Mouse (Mus musculus): Measurements from ENCODE around the gene Fnip2.
A peak's percentile ranks its signal among the peaks of the same experiment; 100 is the strongest.
"Not testable (repeated sequence)": the region's sequence is repeated elsewhere in the genome, so short reads cannot be mapped to it uniquely, and the experiment has no call there.

Gene Fnip2

GRCm38 (mm10) chr3:79475980-79476379 lies 91.6 kb downstream of the Fnip2 start:
- no peak for DNase-seq (ENCODE audit: low spot score)

GRCm38 (mm10) chr3:79474911-79475310 lies 92.7 kb downstream of the Fnip2 start:
- DNase-seq (ENCODE audit: low spot score): peak; percentile 49

DNA sequence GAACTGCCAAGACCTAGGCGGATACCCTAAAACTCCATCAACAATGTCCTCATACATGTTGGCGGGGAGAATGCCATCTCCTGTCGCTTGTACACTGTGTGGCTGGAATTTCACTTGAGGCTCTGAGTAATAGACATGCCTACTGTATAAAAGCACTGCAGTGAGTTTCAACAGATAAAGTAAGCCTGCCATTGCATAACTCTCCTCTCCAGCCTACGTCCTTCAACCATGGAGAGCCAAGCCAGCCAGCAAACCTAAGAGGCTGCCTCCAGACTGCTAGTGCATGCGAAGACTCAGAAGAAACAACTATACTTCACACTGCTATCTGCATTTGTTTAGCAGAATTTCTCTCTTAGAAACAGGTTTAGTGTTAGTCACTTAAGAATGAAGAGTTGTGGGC lies 95.2 kb downstream of the Fnip2 start:
- DNase-seq (ENCODE audit: low spot score): no peak

- no peak for DNase-seq (ENCODE audit: low spot score)
These were observed 98.2 kb downstream of the Fnip2 start for GRCm38 (mm10) chr3:79469440-79469839.

DNA sequence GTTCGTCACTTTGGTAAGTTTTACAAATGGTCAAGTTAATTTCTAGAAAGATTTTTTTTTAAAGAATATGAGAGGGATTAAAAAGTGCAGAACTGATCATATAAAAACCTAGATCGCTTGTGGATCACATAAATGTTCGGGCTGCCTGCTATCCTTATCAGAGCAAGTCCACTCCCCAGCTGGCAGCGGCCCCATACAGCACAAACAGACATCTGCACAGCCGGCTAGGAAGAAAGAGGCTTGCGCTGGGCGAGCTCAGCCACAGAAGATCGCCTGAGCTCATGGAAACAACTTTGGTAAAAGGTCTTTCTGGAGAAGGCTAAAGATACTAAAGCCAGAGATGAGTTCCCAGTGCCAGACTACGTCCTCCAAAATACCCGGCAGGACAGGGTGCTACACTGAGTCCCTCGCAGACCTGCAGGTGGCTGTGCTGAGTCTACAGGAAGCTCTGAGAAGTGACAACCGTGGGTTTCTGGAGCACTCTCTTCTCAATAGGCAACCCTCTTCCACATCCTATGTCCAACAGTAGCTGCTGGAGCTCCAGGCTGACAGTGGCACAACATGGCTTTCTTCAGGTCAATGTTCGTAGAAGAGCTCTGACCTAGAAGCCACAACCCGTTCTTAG lies 108.8 kb downstream of the Fnip2 start:
- DNase-seq (ENCODE audit: low spot score): no peak

DNA sequence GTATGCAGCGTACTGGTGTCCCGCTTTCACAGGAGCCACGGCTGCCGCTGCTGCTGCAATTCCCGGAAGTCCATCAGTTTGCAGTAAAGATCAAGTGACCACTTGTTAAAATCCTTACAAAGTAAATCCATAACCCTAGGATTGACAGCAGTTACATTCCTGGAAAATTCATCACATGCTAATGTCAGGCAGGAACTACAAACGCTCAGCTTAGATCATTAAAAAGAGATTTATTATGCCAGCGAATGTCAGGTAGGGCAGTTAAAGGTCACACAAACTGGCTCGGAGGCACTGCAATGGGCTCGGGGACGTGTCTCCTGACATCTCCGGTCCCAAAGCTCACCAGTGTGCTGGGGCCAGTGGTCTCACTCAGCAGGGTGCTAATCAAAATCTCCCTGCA lies 111.8 kb downstream of the Fnip2 start:
- DNase-seq (ENCODE audit: low spot score): no peak

GRCm38 (mm10) chr3:79452696-79453263 lies 114.8 kb downstream of the Fnip2 start:
- DNase-seq (ENCODE audit: low spot score): no peak

GRCm38 (mm10) chr3:79449361-79449760 lies 118.2 kb downstream of the Fnip2 start:
- DNase-seq (ENCODE audit: low spot score): no peak

- no peak for DNase-seq (ENCODE audit: low spot score)
These were observed 119.2 kb downstream of the Fnip2 start for GRCm38 (mm10) chr3:79448421-79448820.

GRCm38 (mm10) chr3:79446648-79447047 lies 120.9 kb downstream of the Fnip2 start:
- DNase-seq (ENCODE audit: low spot score): not testable (repeated sequence)

GRCm38 (mm10) chr3:79446124-79446523 lies 121.5 kb downstream of the Fnip2 start:
- no peak for DNase-seq (ENCODE audit: low spot score)

DNA sequence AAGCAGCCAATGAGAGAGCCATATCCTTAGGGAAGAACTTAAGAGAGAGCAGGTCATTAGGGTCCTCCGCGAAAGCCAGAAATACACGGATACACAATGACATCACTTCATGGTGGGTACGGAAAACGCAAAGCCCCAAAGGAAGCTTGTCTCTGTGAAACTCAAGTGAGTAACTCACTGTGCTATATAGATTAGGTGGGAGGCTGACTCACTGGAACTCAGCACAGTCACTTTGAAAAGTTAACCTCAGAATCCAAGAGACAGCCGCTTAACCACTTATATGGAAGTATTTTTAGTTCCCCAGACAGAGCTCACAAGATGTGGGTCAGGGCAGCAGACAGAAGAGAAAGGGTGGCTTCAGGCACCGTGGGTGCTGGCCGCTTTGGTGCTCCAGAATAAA lies 122.6 kb downstream of the Fnip2 start:
- DNase-seq (ENCODE audit: low spot score): no peak

- no peak for DNase-seq (ENCODE audit: low spot score)
These were observed 123.7 kb downstream of the Fnip2 start for GRCm38 (mm10) chr3:79443850-79444249.

GRCm38 (mm10) chr3:79440976-79441491 lies 126.6 kb downstream of the Fnip2 start:
- DNase-seq (ENCODE audit: low spot score): no peak

DNA sequence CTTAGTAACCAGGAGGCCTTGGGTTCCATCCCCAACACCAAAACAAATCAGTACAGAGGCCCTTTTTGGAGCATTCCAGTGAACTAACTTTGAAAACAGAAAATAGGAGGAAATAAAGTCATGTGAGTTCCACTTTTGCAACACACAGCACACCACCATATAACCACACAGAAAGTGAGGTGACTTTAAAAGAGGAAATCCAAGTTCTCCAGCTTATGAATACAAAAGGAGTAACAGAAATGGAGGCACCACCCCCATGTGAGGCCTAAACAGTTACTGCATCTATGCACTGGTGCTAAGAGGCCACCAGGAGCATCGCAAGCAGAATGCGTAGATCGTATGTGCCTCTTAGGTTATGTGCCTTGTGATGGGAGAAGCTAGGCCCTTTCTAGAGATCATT lies 129.3 kb downstream of the Fnip2 start:
- no peak for DNase-seq (ENCODE audit: low spot score)

GRCm38 (mm10) chr3:79436186-79436585 lies 131.4 kb downstream of the Fnip2 start:
- peak; percentile 79 for DNase-seq (ENCODE audit: low spot score)

DNA sequence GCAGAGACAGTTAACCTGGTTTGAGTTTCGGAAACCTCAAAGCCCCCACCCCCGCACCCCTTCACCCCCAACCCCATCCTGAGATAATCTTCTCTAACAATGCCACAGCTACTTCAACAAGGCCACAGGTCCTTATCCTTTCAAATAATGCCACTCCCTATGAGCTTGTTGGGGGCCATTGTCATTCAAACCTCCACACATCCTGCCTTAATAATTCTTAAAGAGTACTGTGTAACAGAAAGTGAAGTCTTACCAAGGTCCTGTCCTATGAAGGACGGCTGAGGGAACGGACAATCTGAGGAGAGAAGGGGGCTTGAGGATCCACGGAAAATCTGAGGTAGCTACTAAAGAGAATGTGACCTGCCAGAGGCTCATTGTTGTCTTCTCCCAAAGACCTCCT lies 132.6 kb downstream of the Fnip2 start:
- no peak for DNase-seq (ENCODE audit: low spot score)

- no peak for DNase-seq (ENCODE audit: low spot score)
These were observed 133.2 kb downstream of the Fnip2 start for GRCm38 (mm10) chr3:79434436-79434835.

GRCm38 (mm10) chr3:79433593-79433992 lies 134.0 kb downstream of the Fnip2 start:
- DNase-seq (ENCODE audit: low spot score): no peak

GRCm38 (mm10) chr3:79425441-79425840 lies 142.2 kb downstream of the Fnip2 start:
- DNase-seq (ENCODE audit: low spot score): no peak

DNA sequence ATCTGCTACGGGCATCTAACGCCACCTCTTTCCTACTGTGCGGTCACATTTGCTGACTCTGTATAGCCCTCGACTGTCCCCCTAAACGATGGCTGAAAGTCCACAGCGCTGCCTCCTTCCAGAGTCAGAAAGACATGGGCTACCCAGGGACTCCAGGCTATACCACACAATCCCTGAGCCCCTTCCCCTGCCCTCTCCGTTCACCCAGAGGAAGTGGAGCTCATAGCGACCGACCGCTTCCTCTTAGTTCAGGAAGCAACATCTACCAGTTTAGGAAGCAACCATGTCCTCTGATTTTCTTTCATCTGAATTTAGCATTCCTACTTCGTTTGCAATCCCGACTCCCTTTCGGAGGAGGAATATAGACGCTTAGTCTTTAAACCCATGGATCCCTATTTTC lies 148.7 kb downstream of the Fnip2 start:
- no peak for DNase-seq (ENCODE audit: low spot score)

- DNase-seq (ENCODE audit: low spot score): no peak
These were observed 150.5 kb downstream of the Fnip2 start for GRCm38 (mm10) chr3:79416944-79417680.

DNA sequence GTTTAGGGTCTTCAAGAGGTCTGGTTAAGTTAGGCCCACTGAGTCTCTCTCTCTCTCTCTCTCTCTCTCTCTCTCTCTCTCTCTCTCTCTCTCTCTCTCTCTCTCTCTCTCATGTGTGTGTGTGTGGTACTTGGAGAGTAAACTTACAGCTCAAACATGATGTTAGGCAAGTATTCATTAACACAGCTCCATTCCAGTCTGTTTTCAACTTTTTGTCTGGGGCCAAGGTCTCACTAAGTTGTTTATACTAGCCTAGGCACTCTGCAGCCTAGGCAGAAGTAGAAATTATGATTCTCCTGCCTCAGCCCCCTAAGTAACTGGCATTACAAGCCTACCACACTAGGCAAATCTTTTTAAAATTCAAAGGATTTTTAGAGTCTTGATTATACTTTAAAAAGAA lies 151.7 kb downstream of the Fnip2 start:
- no peak for DNase-seq (ENCODE audit: low spot score)
